Mouse (Mus musculus): Measurements from ENCODE around the gene Fndc4. TPM values are rescaled to one million over a fixed set of nuclear protein-coding genes. Genes with fewer than 3 reads are reported as not detected.

Gene Fndc4
- total RNA-seq (2015) (not detected in 2 replicates), total RNA-seq (2017) (not detected in 2 replicates)

GRCm38 (mm10) chr5:31295606-31296141 lies at the start of gene Fndc4:
Gene Fndc4, minus strand, starts transcription at chr5:31296080.
- no peak for ATAC-seq (replicated peaks; ENCODE audit: poor library complexity)

DNA sequence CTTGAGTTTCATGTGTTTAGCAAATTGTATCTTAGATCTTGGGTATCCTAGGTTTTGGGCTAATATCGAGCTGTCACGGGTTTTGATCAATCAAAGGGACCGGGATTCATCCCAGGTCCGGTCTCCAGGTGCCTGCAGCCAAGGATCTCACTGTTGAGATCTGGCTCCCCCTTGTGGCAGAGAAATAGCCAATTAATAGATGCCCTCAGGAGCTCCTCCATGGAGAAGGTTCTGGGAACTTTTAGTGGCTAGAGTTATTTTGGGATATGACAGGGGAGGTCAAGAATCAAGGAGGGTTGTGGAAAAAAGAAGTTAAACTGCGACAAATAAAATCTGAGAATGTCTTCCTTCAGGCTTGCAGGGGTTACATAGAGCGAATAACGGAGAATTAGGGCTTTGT lies 32.4 kb upstream of the Fndc4 start:
- no peak for ATAC-seq (replicated peaks; ENCODE audit: poor library complexity)

DNA sequence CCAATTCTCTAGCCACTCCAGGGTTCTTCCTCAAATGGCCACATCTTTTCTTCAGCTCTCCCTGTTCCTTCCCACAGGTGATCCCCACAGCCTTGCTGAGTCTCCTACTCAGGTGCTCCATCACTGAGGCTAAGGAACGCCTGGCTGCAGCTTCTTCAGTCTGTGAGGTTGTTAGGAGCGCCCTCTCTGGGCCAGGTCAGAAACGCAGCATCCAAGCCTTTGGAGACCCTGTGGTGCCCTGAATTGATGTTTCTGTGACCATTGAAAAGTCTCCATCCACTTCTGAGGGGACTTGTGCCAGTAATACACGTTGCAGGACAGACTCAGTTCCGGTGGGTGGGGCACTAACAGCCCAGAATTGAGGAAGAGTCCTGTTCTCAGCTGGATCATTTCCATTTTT lies 31.0 kb upstream of the Fndc4 start:
- ATAC-seq (replicated peaks; ENCODE audit: poor library complexity): 0 out of 2 replicates have a peak, but pooled peaks have one; percentile 29

DNA sequence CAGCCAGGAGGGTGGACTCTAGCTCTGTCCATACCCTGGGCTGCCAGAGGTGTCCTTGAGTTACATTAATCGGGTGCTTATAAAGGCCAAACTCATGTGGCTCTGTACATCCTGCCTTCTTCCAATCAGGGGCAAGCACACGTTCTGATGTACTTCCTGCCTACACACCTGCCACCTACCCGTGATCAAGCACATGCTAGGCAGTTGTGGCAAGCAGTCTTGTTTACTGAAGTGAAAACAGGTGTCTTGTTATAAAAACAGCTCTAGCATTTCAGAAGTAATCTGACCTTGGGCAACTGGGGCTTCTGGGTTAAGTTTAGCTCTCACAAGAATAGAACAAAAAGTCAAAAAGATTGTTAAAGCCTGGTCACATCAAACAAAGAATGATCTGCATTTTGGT lies 28.2 kb upstream of the Fndc4 start:
- ATAC-seq (replicated peaks; ENCODE audit: poor library complexity): no peak

DNA sequence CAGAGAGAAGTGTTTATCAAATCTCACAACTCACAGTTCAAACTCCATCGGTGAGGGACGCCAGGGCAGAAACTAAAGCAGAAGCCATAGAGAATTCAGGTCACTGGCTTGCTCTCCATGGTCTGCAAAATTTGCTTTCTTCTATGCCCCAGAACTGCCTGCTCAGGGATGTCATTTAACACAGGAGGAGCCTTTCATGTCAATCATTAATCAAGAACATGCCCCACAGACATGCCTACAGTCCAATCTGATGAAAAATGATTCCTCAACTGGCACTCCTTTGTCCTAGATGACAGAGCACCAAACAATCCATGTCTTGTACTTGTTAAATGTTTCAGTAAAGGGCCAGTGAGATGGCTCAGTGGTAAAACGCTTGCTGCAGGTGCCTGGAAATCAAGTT lies 26.9 kb upstream of the Fndc4 start:
- ATAC-seq (replicated peaks; ENCODE audit: poor library complexity): no peak

DNA sequence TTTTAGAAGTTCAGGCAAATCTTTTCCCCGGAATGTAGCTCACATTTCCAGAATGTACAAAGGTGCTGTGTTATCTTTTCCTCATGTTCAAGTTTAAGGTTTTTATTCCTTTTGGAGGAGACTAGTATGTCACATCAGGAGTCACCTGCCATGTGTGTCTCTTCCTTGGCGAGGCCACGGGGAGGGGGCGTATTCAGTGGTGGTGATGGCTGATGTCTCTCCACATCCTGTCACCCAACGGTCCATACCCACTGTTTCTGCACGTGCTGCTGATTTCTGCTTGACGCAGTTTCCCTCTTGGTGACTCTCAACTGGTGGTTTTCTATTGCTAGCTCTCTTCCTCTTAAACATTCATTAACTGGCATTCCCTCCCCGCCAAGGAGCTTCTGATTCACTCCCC lies 16.9 kb upstream of the Fndc4 start:
- ATAC-seq (replicated peaks; ENCODE audit: poor library complexity): no peak

- ATAC-seq (replicated peaks; ENCODE audit: poor library complexity): no peak
These were observed 7.2 kb upstream of the Fndc4 start for GRCm38 (mm10) chr5:31303093-31303492.

GRCm38 (mm10) chr5:31301866-31302265 lies 6.0 kb upstream of the Fndc4 start:
- no peak for ATAC-seq (replicated peaks; ENCODE audit: poor library complexity)

GRCm38 (mm10) chr5:31298486-31298885 lies 2.6 kb upstream of the Fndc4 start:
- no peak for ATAC-seq (replicated peaks; ENCODE audit: poor library complexity)

DNA sequence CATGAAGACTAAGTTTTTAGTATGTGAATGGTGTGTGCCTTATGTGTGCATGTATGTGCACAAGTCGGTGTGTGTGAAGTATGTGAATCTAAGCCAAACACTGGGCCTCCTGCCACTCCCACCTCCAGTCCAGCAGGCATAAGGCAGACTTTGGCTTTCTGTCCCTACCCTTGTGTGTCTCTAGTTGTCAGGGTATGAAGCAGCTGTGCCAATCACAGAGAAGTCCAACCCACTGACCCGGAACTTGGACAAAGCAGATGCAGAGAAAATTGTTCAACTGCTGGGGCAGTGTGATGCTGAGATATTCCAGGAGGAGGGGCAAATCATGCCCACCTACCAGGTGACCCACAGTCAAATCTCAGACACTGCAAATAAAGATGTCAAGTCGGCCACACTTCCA lies 2.1 kb upstream of the Fndc4 start:
- ATAC-seq (replicated peaks; ENCODE audit: poor library complexity): no peak

DNA sequence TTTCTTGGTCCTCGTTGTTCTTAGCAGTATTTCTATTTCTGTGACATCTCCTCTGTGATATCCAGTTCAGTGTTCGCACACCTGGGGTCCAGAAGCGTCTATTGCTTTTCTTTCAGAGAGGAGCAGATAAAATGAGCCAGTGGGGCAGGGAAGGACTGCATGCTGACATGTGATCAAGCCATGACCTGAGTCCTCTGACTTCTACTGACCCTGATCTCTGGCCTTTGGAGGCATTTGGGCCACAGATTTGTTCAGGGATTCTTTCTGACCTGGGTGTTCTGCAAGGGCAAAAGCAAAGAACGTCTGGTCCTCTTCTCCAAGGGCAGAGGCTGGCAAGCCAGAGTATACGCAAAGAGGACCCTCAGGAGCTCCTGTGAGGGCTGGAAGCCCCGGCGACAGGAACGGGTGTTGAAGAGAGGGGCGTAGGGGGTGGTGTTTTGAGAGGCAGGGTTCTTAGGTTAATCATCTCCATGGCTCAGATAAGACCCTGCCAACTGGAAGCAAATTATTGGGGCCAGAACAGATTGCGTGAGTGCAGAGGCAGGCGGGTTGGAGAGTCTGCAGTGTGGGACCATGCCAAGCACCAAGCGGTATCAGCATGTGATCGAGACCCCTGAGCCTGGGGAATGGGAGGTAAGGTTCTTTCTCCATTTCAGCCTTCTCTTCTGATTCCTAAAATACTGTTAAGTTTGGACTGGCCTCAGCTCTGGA lies 1.3 kb upstream of the Fndc4 start, which contains the start of gene Gckr:
Gene Gckr, plus strand, starts transcription at position 397 of the 711 bp plus-strand sequence.
- no peak for ATAC-seq (replicated peaks; ENCODE audit: poor library complexity)

- no peak for ATAC-seq (replicated peaks; ENCODE audit: poor library complexity)
These were observed 795 bp downstream of the Fndc4 start for GRCm38 (mm10) chr5:31294964-31295605.

- no peak for ATAC-seq (replicated peaks; ENCODE audit: poor library complexity)
These were observed 4.6 kb downstream of the Fndc4 start for GRCm38 (mm10) chr5:31291361-31291688.

GRCm38 (mm10) chr5:31290521-31291360 lies 5.1 kb downstream of the Fndc4 start, which contains the start of gene Ift172:
Gene Ift172, minus strand, starts transcription at chr5:31291116.
- peak; percentile 95 for ATAC-seq (replicated peaks; ENCODE audit: poor library complexity)

GRCm38 (mm10) chr5:31289626-31290230 lies 6.2 kb downstream of the Fndc4 start:
- no peak for ATAC-seq (replicated peaks; ENCODE audit: poor library complexity)

DNA sequence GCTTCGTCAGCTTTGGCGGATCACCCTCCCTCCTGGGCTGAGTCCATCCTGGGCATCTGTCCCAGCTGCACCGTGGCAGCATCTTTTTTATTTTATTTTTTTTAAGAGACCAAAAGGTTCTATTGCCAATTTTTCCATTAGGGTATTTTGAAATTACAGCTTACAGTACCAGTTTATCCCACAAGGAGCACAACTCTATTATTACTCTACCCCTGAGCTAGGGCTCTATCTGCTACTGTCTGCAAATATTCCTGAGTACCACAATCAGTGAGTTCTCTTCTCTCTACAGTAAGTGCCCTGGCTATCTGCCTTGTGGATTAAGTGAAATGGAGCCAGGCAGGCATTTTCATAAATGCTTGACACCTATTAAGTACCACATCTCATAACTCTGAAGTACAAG lies 7.2 kb downstream of the Fndc4 start:
- ATAC-seq (replicated peaks; ENCODE audit: poor library complexity): no peak

DNA sequence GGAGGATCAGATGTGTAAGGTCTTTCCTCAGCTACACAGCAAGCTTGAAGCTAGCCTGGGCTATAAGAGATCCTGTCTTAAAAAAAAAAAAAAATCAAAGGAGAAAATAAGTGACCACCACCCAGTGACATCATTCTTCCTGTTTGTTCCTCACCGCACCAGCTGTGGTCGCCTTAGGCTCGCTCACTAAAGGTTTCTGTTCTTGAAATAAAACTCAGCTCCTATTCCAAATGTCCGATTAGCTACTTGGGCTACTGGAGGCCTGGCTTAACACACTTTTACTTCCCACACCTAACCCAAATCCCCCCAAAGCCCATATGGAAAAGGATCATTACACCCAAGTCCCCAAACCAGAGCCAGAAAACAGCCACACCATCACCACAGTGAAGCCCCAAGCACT lies 7.7 kb downstream of the Fndc4 start:
- ATAC-seq (replicated peaks; ENCODE audit: poor library complexity): no peak

GRCm38 (mm10) chr5:31279245-31279988 lies 16.5 kb downstream of the Fndc4 start:
- ATAC-seq (replicated peaks; ENCODE audit: poor library complexity): no peak

GRCm38 (mm10) chr5:31273018-31273417 lies 22.9 kb downstream of the Fndc4 start:
- ATAC-seq (replicated peaks; ENCODE audit: poor library complexity): no peak

DNA sequence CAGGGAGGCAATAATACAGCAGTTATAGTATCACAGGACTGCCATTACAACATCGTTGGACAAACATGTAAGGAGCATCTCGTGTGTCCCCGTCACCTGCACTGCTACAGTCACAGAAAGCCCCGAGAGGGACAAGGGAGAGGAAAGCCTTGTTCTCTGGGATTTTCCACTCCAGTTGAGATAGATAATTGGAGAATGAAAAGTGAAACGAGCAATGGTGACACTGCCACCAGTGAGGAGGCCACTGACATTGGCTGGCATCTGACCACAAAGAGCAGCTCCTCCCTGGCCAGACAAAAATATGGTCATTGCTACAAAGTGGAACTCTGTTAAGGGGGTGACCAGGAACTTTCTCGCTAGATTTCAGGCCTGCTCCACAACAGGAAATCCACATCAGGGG lies 28.2 kb downstream of the Fndc4 start:
- ATAC-seq (replicated peaks; ENCODE audit: poor library complexity): no peak

All from megakaryocyte progenitor cell, adult 5-6 weeks (primary cell).